Mouse (Mus musculus) brain, embryonic 18.5 days (tissue): ENCODE measurements around the gene Fam163a.

Source experiments
- DNase-seq: peaks from one replicate; pipeline ENCODE4 v3.0.0-alpha.2; 2012; ENCODE audit warnings: low read depth, low spot score

The Fam163a gene

DNA sequence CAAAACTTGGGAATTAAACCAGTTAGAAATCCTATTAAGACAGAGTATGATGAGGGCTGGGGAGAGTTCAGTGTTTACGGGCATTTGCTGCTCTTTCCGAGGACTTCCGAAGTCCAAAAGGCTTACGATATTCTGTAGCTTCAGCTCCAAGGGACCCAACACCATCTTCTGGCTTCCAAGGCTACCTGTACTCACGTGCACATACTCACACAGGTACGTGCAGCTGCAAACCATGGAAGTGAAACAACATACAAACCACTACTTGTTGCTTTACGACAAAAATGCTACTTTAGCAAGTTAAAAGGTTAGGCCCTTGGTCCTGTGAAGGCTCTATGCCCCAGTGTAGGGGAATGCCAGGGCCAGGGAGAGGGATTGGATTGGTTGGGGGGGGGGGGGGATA is 170.9 kb downstream of the Fam163a start:
- DNase-seq, result no peak

DNA sequence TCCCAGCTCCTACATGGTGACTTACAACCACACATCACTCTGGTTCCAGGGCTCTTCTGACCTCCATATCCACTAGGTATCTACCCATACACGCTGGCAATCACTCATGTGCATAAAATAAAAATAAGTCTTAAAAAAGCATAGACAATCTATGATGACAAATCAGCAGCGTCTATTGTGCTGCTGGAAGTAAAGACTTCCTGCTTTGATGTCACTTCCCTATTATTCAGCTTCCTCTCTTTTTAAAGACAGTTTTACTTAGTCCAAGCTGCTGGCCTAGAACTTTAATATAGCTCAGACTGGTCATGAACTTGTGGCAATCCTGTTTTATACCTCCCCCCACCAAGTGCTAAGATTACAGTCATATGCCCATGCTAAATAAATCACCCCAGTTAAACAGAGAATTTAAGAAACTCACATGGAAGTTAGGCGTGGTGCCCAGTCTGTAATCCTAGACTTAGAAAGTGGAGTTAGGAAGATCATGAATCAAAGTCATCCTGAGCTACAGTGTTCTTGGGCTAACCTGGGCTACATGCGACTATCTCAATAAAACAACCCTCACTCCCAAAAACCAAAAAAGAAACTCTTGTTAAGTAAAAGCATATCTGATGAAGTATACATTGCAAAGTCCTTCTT is 176.4 kb downstream of the Fam163a start:
- DNase-seq, result no peak

DNA sequence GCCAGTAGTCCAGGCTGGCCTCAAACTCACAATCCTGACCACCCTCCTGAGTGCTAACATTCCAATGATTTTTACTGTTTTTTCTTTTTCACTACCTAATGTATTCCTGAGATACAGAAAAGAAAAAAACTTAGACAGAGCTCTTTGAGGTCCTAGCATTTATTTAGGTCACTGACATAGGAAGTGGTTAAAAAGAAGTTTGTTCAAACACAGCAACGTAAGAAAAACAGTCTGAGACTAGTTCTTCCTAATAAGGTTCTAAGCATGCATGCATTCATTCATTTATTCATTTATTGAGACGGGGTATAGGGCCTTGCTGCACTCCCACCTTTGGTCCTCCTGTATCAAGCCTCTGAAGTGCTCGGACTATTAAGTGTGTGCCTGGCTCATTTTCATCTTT is 177.0 kb downstream of the Fam163a start:
- DNase-seq, result no peak
